Mouse (Mus musculus): ENCODE measurements around the gene Magi2. TPM values are rescaled to one million over a fixed set of nuclear protein-coding genes. Genes with fewer than 3 reads are reported as not detected.

Gene Magi2
- polyA plus RNA-seq (2014; fragmentation: Illumina TruSeq; extraction: RNeasy Lipid Tissue Mini Kit (QIAGEN cat#74804)): 7.4 TPM

GRCm38 (mm10) chr5:19226866-19227243 is at the start of gene Magi2:
Gene Magi2, plus strand, starts transcription at chr5:19227036.

Measured in ovary, adult 10 weeks (tissue).